Mouse (Mus musculus) intestine, embryonic 14.5 days (tissue): ENCODE data around the gene 2310057J18Rik. TPM values are rescaled to one million over a fixed set of nuclear protein-coding genes. Genes with fewer than 3 reads are reported as not detected.
"Not testable (repeated sequence)": the region's sequence is repeated elsewhere in the genome, so short reads cannot be mapped to it uniquely, and the experiment has no call there.

Experiments
- ATAC-seq: fragments of 200-750 bp; cut with Nextera tagmentation; replicated peaks from 2 replicates; pipeline ENCODE4 v1.8.0; 2017; ENCODE audit warnings: low read depth, moderate number of reproducible peaks, moderate TSS enrichment, moderate library complexity; ENCODE audit not compliant: low FRiP score, low TSS enrichment
- DNase-seq: peaks from one replicate; pipeline ENCODE4 v3.0.0-alpha.2; 2018; ENCODE audit warnings: low spot score
- H3K27ac ChIP-seq: fragments of 300-500 bp; sonication (generic); 2 replicates; pipeline ENCODE4 v1.5.1; 2014; ENCODE audit warnings: low read depth, mild to moderate bottlenecking, control low read depth
- H3K27me3 ChIP-seq: fragments of 300-500 bp; sonication (generic); replicated peaks from 2 replicates; pipeline ENCODE4 v1.6.1; 2014; ENCODE audit warnings: low read length, control low read depth; ENCODE audit not compliant: control insufficient read depth, insufficient read depth
- H3K36me3 ChIP-seq: fragments of 300-500 bp; sonication (generic); 2 replicates; pipeline ENCODE4 v1.6.1; 2014; ENCODE audit warnings: low read length, control low read depth; ENCODE audit not compliant: control insufficient read depth, insufficient read depth
- H3K4me1 ChIP-seq: fragments of 300-500 bp; sonication (generic); replicated peaks from 2 replicates; pipeline ENCODE4 v1.6.1; 2014; ENCODE audit warnings: low read length, control low read depth, mixed read lengths; ENCODE audit not compliant: control insufficient read depth, insufficient read depth
- H3K4me2 ChIP-seq: fragments of 300-500 bp; sonication (generic); 2 replicates; pipeline ENCODE4 v1.6.1; 2014; ENCODE audit warnings: low read length
- H3K4me3 ChIP-seq: fragments of 300-500 bp; sonication (generic); 2 replicates; pipeline ENCODE4 v1.5.1; 2014; ENCODE audit warnings: low read depth, low read length, control low read depth, mixed read lengths
- H3K9ac ChIP-seq: fragments of 300-500 bp; sonication (generic); 2 replicates; pipeline ENCODE4 v1.6.1; 2014; ENCODE audit warnings: mild to moderate bottlenecking, low read length
- H3K9me3 ChIP-seq: fragments of 300-500 bp; sonication (generic); 2 replicates; pipeline ENCODE4 v1.6.1; 2016; ENCODE audit warnings: low read length, control low read depth; ENCODE audit not compliant: control insufficient read depth
- WGBS: fragments of 180-500 bp; shearing (Covaris S2); extraction: QIAGEN DNeasy Blood & Tissue Kit; methylation state at CpG from one replicate; pipeline ENCODE4 v1.1.7; 2014; 5-methylcytosine and 5-hydroxymethylcytosine counted together
- polyA plus RNA-seq: library from polyadenylated mRNA; unstranded; fragments of >200 nt; fragmentation: Nextera tagmentation; extraction: Ambion mirVana; gene quantifications from 2 replicates; pipeline ENCODE4 v1.2.1, GENCODE M21; 2014

2310057J18Rik gene
- polyA plus RNA-seq: not detected in 2 replicates

GRCm38 (mm10) chr10:28986203-28986602 is at the start of gene 2310057J18Rik:
2310057J18Rik (minus strand) TSS chr10:28986303.
- Histone ChIP-seq H3K9me3 (no peaks in the 10 kb centered on the region), H3K36me3 (no peaks in the 10 kb centered on the region), H3K4me1 (no peaks in the 10 kb centered on the region), H3K27ac (no peak within 1 kb of the TSS), H3K4me2 (no peak within 1 kb of the TSS), H3K9ac (no peak within 1 kb of the TSS), H3K4me3 (no peak within 1 kb of the TSS), H3K27me3 (no peaks in the 10 kb centered on the region)
- DNase-seq (no peak), ATAC-seq (no peak)
- WGBS: 93% methylated on average over 3 of the region's 3 CpGs

GRCm38 (mm10) chr10:29029960-29030359 is 43.9 kb upstream of the 2310057J18Rik start:
- WGBS: 89% methylated on average over 9 of the region's 20 CpGs
- not testable (repeated sequence) for H3K4me3 ChIP-seq, H3K9ac ChIP-seq, H3K27me3 ChIP-seq, H3K4me1 ChIP-seq, H3K27ac ChIP-seq, H3K9me3 ChIP-seq, DNase-seq, ATAC-seq, H3K4me2 ChIP-seq, H3K36me3 ChIP-seq

GRCm38 (mm10) chr10:29019496-29020270 is 33.6 kb upstream of the 2310057J18Rik start:
- H3K36me3 ChIP-seq: no peaks in the 10 kb centered on the region
- no peaks in the 10 kb centered on the region for H3K27me3 ChIP-seq
- no peak overlapping the region for H3K27ac ChIP-seq
- no peaks in the 10 kb centered on the region for H3K4me1 ChIP-seq
- no peak overlapping the region for H3K9ac ChIP-seq
- WGBS: 85% methylated on average over 7 of the region's 7 CpGs
- DNase-seq (no peak), ATAC-seq (no peak)
- no peak overlapping the region for H3K4me3 ChIP-seq
- H3K4me2 ChIP-seq: no peak overlapping the region
- H3K9me3 ChIP-seq: no peaks in the 10 kb centered on the region

- Histone ChIP-seq H3K4me2 (no peak overlapping the region), H3K27ac (no peak overlapping the region), H3K36me3 (no peaks in the 10 kb centered on the region), H3K9me3 (no peaks in the 10 kb centered on the region), H3K27me3 (no peaks in the 10 kb centered on the region), H3K9ac (no peak overlapping the region), H3K4me1 (no peaks in the 10 kb centered on the region), H3K4me3 (no peak overlapping the region)
- no peak for DNase-seq
- no peak for ATAC-seq
These were observed 11.7 kb upstream of the 2310057J18Rik start for GRCm38 (mm10) chr10:28997776-28998175.

GRCm38 (mm10) chr10:28988990-28989389 is 2.9 kb upstream of the 2310057J18Rik start:
- H3K4me1 ChIP-seq: no peaks in the 10 kb centered on the region
- H3K36me3 ChIP-seq: no peaks in the 10 kb centered on the region
- DNase-seq: no peak
- H3K27me3 ChIP-seq: no peaks in the 10 kb centered on the region
- ATAC-seq: no peak
- H3K4me3 ChIP-seq: no peak overlapping the region
- H3K9me3 ChIP-seq: no peaks in the 10 kb centered on the region
- H3K4me2 ChIP-seq: no peak overlapping the region
- no peak overlapping the region for H3K27ac ChIP-seq
- WGBS: 75% methylated on average over 2 of the region's 2 CpGs
- H3K9ac ChIP-seq: no peak overlapping the region

GRCm38 (mm10) chr10:28968189-28968588 is 17.9 kb downstream of the 2310057J18Rik start:
- Histone ChIP-seq H3K4me2 (no peak overlapping the region), H3K4me3 (no peak overlapping the region), H3K27me3 (no peaks in the 10 kb centered on the region), H3K9me3 (no peaks in the 10 kb centered on the region), H3K4me1 (no peaks in the 10 kb centered on the region), H3K36me3 (no peaks in the 10 kb centered on the region), H3K9ac (no peak overlapping the region), H3K27ac (no peak overlapping the region)
- DNase-seq (no peak), ATAC-seq (no peak)
- 86% methylated on average over 1 of the region's 1 CpGs for WGBS

GRCm38 (mm10) chr10:28955138-28955537 is 31.0 kb downstream of the 2310057J18Rik start:
- Histone ChIP-seq H3K27ac (no peak overlapping the region), H3K4me3 (no peak overlapping the region), H3K36me3 (no peaks in the 10 kb centered on the region), H3K27me3 (no peaks in the 10 kb centered on the region), H3K4me2 (no peak overlapping the region), H3K4me1 (no peaks in the 10 kb centered on the region), H3K9me3 (no peaks in the 10 kb centered on the region), H3K9ac (no peak overlapping the region)
- DNase-seq (peak; percentile 79), ATAC-seq (no peak)
- 42% methylated on average over 4 of the region's 4 CpGs for WGBS

GRCm38 (mm10) chr10:28954515-28954914 is 31.6 kb downstream of the 2310057J18Rik start:
- 56% methylated on average over 4 of the region's 4 CpGs for WGBS
- H3K27ac ChIP-seq: no peak overlapping the region
- H3K27me3 ChIP-seq: no peaks in the 10 kb centered on the region
- H3K9ac ChIP-seq: no peak overlapping the region
- no peaks in the 10 kb centered on the region for H3K36me3 ChIP-seq
- no peaks in the 10 kb centered on the region for H3K9me3 ChIP-seq
- H3K4me2 ChIP-seq: no peak overlapping the region
- DNase-seq: no peak
- no peaks in the 10 kb centered on the region for H3K4me1 ChIP-seq
- H3K4me3 ChIP-seq: no peak overlapping the region
- 0 out of 2 replicates have a peak, but pooled peaks have one; percentile 32 for ATAC-seq
